Mouse (Mus musculus) c-Kit-positive CD71-negative TER-119-negative erythroid progenitor cells, embryonic 14.5 days (primary cell): ENCODE results near the gene Fam76a.
A peak's percentile ranks its signal among the peaks of the same experiment; 100 is the strongest.

Experiments used
- DNase-seq: peaks from one replicate; pipeline ENCODE4 v3.0.0-alpha.2; 2013; ENCODE audit warnings: low read depth

The Fam76a gene

GRCm38 (mm10) chr4:132884064-132884843 is 38.1 kb downstream of the Fam76a start, which contains the start of gene Stx12:
Gene Stx12, minus strand, starts transcription at chr4:132884509.
- DNase-seq = peak; percentile 72

GRCm38 (mm10) chr4:132883561-132884063 is 38.7 kb downstream of the Fam76a start:
- DNase-seq = peak; percentile 31

GRCm38 (mm10) chr4:132874363-132875097 is 47.8 kb downstream of the Fam76a start:
- no peak for DNase-seq

- no peak for DNase-seq
These were observed 48.6 kb downstream of the Fam76a start for GRCm38 (mm10) chr4:132873481-132874362.

DNA sequence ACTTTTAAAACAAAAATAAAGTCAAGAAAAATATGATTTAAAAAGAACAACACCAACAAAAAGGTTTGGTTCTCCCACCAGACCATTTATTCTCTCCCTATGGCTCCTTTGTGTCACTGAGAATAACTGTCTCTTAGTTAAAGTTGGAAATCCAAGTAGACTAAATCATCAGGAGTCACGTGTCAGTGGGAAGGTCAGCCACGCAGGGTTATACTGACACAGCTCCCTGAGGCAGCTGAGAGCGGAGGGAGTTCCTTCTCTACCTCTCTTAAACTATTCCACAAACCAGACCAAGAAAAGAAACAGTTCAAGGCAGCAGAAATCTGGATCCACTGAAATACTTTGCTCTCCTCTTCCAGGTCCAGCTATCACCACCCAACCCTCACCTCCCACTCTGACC is 51.2 kb downstream of the Fam76a start:
- DNase-seq = no peak

GRCm38 (mm10) chr4:132864856-132865255 is 57.5 kb downstream of the Fam76a start:
- DNase-seq = no peak

DNA sequence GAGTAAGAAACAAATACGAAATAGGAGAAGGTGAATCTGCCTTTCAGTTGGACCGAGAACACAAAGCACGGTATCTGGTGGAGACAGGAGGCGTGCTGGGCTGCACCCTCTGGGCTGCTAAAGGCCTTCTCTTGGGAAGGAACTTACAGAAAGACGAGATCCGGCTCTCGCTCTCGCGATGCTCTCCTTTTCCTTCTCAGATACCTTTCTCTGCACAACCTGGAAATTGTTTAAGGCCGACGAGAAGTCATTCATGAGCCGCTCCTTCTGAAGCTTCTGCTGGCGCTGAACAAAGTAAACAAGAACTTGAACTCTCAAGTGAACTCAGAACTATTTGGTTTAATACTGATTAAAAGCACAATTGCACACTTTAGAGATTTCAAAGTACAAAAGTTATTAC is 59.3 kb downstream of the Fam76a start:
- DNase-seq = no peak

DNA sequence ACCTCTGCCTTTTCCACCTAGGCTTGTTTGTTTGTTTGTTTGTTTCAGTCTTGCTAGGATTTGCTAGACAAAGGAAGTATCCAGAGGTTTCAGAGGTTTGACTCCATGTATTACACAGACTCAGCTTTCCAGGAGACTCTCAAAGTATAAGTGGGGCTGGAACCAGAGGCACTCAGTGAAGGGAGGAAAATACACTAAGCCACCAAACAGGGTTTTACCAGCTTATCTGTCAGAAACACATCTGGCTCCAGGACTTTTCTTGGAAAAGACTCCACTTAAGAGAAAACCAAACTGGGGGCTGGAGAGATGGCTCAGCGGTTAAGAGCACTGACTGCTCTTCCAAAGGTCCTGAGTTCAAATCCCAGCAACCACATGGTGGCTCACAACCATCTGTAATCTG is 61.5 kb downstream of the Fam76a start:
- no peak for DNase-seq
